24 mouse cellular contexts compared by ENCODE assay signal in the genomic region with DNA sequence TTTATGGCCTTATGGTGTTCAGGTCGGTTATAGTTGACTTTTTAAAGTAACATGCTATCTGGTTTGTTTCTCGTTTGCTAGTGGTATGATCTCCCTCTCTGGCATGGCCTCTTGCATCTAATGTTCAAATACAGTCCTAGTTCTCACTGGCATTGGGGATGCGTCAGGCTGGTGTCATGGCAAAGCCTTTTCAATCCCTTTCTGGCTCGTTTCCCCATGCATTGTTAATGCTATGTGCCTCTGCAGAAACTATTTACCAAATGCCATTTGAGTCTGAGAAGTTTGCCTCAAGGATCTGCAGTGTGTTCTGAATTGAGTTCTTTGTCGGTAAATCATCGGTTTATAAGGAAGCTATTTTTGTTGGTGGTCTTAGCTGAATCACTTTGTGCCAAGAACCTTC.
"Had no signal": no experiment of that assay in that cellular context is flagged by ENCODE, and none has a peak within 500 bp of the region (broad histone marks: within the 10 kb centered on the region; RNA-seq: fewer than 3 reads in every experiment).

No protein-coding gene starts in this region.

- H3K9me3 ChIP-seq: kidney, embryonic 15.5 days; limb, embryonic 12.5 days; limb, embryonic 15.5 days; midbrain, embryonic 15.5 days; neural tube, embryonic 13.5 days; stomach, embryonic 15.5 days had no signal

- ATAC-seq: liver, postnatal 0 days; lung, postnatal 0 days; midbrain, embryonic 15.5 days had no signal

- H3K9ac ChIP-seq: kidney, embryonic 15.5 days; limb, embryonic 12.5 days; limb, embryonic 15.5 days; liver, embryonic 14.5 days; liver, postnatal 0 days; lung, embryonic 14.5 days; midbrain, embryonic 15.5 days; neural tube, embryonic 13.5 days; stomach, embryonic 15.5 days had no signal

- H3K27ac ChIP-seq: kidney, embryonic 15.5 days; left cerebral cortex, adult 2 months; limb, embryonic 12.5 days; limb, embryonic 15.5 days; liver, embryonic 14.5 days; macrophage; midbrain, embryonic 15.5 days; neural tube, embryonic 13.5 days; stomach, embryonic 15.5 days had no signal

- H3K4me3 ChIP-seq: kidney, embryonic 15.5 days; left cerebral cortex, adult 2 months; limb, embryonic 12.5 days; limb, embryonic 15.5 days; midbrain, embryonic 15.5 days; myocyte; neural tube, embryonic 13.5 days; stomach, embryonic 15.5 days had no signal

- DNase-seq: kidney, adult 8-10 months; kidney, postnatal 10 days; kidney, postnatal 36 days; layer of hippocampus, postnatal 36 days; left cerebral cortex, postnatal 4 days; liver, postnatal 0 days; lung, embryonic 14.5 days; retina, postnatal 1 day; right cerebral cortex, postnatal 25 days; spleen, adult 18-20 months; thymus, adult 18-20 months; thymus, postnatal 36 days had no signal

- H3K4me1 ChIP-seq: kidney, embryonic 15.5 days; limb, embryonic 15.5 days; midbrain, embryonic 15.5 days; neural tube, embryonic 13.5 days; stomach, embryonic 15.5 days had no signal

- H3K4me2 ChIP-seq: kidney, embryonic 15.5 days; limb, embryonic 12.5 days; limb, embryonic 15.5 days; liver, embryonic 11.5 days; lung, embryonic 14.5 days; midbrain, embryonic 15.5 days; neural tube, embryonic 13.5 days; stomach, embryonic 15.5 days had no signal

- H3K36me3 ChIP-seq: kidney, embryonic 15.5 days; limb, embryonic 12.5 days; limb, embryonic 15.5 days; midbrain, embryonic 15.5 days; neural tube, embryonic 13.5 days; stomach, embryonic 15.5 days had no signal

- H3K27me3 ChIP-seq: kidney, embryonic 15.5 days; limb, embryonic 12.5 days; limb, embryonic 15.5 days; midbrain, embryonic 15.5 days; neural tube, embryonic 13.5 days; stomach, embryonic 15.5 days had no signal
